Mouse (Mus musculus): ENCODE measurements around the gene Clip1.

Clip1 gene

GRCm38 (mm10) chr5:123607211-123607669 is 77.2 kb downstream of the Clip1 start:
- in situ Hi-C loops (cut with MboI, MseI) = no loop called here

DNA sequence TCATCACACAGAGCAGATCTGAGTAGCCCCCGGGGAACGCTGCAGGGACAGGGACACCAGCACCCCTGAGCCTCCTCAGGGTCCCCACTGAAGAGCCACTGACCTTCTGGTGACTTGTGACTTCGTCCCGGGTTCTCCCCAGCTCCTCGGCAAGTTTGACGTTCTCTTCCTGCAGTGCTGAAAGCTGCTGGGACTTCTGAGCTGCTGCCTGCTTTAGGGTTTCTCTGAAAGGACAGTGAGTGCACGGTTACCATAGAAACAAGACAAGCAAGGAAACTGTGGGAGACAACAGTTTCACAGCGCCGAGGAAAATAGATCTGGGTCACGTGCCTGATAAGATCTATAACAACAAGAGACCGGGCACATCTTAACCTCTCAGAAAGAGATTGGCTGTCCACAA is 80.9 kb downstream of the Clip1 start:
- in situ Hi-C loops (cut with MboI, MseI) = no loop called here

GRCm38 (mm10) chr5:123602174-123602573 is 82.2 kb downstream of the Clip1 start:
- in situ Hi-C loops (cut with MboI, MseI) = no loop called here

DNA sequence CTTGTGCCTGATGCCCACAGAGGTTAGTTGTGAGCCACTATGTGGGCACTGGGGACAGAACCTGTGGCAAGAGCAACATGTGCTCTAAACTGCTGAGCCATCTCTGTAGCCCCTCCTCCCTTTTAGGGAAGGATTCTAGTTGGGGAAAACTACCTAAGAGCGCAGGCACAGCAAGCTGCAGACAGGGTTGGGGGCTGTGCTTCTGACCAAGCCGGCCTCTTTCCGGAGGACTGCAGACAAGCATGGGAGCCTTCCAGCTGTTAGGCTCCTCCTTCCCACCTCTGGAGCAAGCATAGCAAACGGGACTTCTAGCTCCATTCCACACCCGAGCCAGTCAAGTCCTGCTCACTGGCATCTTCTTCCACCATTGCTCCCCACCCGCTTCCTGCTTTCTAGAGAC is 85.1 kb downstream of the Clip1 start:
- in situ Hi-C loops (cut with MboI, MseI) = no loop called here

- in situ Hi-C loops (cut with MboI, MseI) = loop anchor here in 1 of 2 experiments (5.0 kb wide), 1 partner anchor 559 kb away; no protein-coding TSS in a partner anchor
Observed at GRCm38 (mm10) chr5:123593622-123594280, 90.7 kb downstream of the Clip1 start.

GRCm38 (mm10) chr5:123580043-123580442 is 104.4 kb downstream of the Clip1 start:
- in situ Hi-C loops (cut with MboI, MseI) = no loop called here

GRCm38 (mm10) chr5:123576696-123577095 is 107.7 kb downstream of the Clip1 start:
- in situ Hi-C loops (cut with MboI, MseI) = loop anchor here in 1 of 2 experiments (5.0 kb wide), 1 partner anchor 49 kb away; the partner anchor contains the start of gene Gm49027

DNA sequence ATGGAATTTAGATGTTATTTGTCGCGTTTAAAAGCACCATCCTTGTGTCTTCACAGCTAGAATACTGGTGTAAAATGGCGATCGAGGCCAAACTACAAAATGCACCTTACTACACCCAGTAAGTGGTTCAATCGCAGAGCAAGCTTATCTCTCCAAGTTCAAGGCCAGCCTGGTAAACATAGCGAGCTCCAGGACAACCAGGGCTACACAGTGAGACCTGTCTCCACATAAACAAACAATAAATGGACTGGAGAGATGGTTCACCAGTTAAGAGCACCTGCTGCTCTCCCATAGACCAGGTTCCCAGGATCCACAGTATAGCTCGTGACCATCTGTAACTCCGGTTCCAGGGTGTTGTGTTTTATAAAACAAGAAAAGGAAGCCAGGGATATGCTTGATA is 111.1 kb downstream of the Clip1 start:
- in situ Hi-C loops (cut with MboI, MseI) = no loop called here

DNA sequence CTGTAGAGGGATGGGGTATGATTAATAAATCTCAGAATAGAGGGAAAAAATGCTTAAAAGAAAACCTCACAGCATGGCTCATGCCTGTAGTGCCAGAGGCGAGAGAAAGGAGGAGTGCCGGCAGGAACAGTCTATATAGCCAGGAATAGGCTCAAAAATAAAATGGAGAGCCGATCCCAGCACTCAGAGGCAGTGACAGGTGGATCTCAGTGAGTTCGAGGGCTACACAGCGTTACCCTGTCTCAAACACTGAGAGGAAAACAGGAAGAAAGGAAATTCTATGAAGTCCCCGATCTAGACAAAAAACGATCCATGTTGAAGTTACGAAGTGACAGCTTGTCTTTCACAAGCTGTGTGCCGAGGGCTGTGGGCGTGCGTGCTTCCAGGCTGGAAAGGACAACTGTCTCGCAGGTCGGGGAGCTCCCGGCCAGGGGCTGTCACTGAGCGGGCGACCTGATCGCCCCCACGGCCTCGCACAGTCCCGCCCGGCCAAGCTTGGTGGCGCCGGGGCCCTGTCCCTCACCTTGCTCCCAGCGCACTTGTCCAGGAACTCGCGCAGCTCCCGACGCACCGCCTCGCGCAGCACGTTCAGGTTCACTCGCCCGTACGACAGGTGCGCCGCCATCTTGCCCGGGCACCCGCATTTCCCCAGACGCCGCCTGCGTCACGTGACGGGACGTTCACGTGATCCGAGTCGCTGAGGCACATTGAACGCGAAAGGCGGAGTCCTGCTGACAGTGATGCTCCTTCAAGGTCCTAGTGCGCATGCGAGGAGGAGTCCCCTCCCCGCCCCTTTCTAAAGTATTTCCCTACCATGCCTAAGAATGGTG is 111.8 kb downstream of the Clip1 start, which contains the start of gene Vps33a:
TSS of gene Vps33a (minus strand) at position 682 of the 830 bp plus-strand sequence.
- in situ Hi-C loops (cut with MboI, MseI) = no loop called here

DNA sequence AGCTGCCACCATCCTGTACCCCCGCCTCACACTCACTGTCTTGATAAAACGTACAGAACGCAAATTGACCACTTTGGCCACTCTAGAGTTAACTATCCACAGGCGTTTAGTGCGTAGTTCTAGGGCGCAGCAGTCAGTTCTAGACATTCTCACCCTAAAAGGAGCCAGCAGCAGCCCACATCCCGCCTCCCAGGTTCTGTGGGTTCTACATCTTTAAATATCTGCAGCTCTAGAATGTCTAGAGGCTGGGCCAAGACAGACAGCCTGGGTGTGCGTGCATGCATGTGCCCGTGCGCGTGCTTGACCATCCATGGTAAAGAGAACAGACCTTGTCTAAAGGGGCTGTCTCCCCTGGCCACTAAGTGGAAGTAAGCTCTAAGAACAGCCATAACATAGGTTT is 123.3 kb downstream of the Clip1 start:
- in situ Hi-C loops (cut with MboI, MseI) = no loop called here

DNA sequence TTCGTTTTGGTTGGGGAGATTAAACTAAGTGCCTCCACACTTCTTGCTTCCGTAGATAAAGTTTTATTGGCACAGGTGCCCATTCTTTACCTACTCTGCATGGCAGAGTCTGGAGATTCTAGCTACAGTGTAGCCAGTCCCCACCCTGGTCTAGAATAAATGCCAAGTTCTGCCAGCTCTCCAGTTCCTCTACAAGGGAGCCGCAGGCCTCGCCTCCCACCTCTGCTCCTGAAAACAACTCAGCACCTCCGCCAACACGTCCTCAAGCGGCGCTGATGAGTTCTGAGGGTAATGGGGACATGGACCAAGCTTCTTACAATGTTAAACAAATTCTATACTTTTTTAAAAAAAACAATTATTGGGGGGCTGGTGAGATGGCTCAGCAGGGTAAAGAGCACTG is 124.8 kb downstream of the Clip1 start:
- in situ Hi-C loops (cut with MboI, MseI) = no loop called here

DNA sequence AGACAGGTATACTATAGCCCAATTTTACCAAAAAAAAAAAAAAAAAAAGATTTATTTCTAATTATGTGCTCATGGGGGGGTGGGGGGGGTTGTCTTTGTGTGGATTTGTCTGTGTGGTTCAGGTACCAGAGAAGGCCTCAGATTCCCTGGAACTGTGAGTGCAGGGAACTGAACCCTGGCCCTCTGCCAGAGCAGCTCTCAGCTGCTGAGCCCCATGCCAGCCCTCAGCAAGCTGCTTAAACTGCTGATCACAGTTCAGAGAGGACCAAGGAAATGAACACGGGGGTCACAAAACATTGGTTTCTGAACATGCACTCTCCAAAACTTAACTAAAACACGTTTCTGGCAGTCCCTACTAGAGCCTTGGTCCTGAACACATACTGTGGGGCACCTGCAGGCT is 128.0 kb downstream of the Clip1 start:
- in situ Hi-C loops (cut with MboI, MseI) = no loop called here

DNA sequence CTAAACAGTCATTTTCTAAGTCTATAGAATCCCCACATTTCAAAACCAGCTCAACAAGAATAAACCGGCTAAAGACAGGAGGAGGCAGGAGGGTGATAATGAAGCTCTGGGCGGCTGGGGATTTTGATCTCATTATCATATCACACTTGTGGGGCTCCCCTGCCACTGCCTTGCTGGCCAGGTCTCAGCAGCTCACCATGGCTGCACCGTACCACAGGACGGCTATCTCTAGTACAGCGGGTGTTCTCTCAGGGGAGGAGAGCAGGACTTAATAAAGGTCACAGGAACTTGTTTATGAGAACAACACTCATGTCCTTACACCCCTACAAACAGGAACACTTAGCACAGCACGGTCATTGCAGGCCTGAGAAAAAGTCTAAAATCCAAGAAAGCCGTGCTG is 128.7 kb downstream of the Clip1 start:
- in situ Hi-C loops (cut with MboI, MseI) = no loop called here

DNA sequence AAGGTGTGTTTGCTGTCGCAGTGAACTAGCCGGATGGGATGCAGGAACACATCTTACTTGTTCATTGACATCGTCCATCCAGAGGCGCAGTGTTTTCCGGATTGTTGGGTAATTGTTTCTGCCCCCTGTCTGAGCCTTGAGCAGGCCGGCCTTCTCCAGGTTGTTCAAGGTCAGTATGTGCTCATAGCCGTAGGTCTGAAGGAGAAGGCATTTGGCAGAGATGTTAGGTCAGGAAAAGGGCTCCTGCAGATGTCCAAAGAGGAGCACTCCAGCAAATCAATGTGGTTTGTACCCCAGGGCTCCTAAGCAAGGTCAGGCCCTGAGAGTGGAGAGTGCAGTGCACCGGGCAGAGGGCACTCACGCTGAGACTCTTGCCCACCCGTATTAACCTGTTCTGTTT is 150.6 kb downstream of the Clip1 start:
- in situ Hi-C loops (cut with MboI, MseI) = no loop called here

DNA sequence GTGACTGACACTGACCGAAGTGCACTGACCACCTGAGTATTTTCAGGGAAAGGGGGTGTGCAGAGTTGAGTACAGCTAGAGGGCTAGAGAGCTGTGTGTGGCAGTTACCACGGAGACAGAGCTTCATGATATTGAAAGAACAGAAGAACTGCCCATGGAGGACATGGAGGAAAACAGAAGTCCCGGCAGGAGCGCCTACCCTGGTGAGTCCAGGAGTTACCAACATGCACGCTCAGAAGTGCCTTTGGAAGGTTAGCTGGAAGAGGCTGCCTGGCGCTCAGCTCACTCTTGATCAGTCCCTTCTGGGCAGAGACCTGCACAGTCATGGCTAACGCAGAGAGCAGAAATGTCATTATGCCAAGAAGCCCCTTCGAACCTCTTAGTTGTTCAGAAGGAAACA is 154.4 kb downstream of the Clip1 start:
- in situ Hi-C loops (cut with MboI, MseI) = no loop called here

- in situ Hi-C loops (cut with MboI, MseI) = loop anchor here in 1 of 2 experiments (5.0 kb wide), 2 partner anchors 49 to 451 kb away; no protein-coding TSS in a partner anchor
Observed at GRCm38 (mm10) chr5:123528641-123529040, 155.8 kb downstream of the Clip1 start.
